In the genomic region with DNA sequence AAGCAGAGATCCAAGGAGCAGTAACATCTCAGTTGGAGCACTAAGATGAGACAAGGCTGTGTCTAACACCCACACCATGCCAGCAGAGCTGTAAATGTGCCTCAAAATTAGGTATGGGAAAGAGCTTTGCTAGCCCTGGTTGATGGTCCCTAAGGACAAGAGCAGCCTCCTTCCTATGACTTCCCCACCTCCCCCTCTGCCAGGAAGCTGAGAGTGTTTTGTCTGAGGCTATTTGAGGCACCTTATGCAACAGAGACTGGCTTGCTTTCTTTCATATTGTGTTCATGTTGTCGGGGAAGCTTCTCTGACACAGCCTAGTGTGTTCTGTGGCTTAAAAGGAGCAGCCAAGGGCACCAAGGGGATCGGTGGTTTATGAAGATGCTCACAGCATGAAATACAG, we compare ENCODE assay signal across 26 mouse cellular contexts.
A peak's percentile ranks its signal among the peaks of the same experiment; 100 is the strongest.
DNase-seq lines count a peak whose midpoint lies in the region; TF ChIP-seq lines count a peak whose summit lies in the region.
"Had no signal": no experiment of that assay in that cellular context is flagged by ENCODE, and none has a peak within 500 bp of the region (broad histone marks: within the 10 kb centered on the region; RNA-seq: fewer than 3 reads in every experiment).

No protein-coding gene starts in this region.

- H3K4me3 ChIP-seq in cortical plate, adult 2 months (ENCODE audit: insufficient read depth, low read length): no peak overlapping the region
- H3K4me3 ChIP-seq: embryonic facial prominence, embryonic 12.5 days; embryonic facial prominence, embryonic 15.5 days; heart, adult 2 months; heart, embryonic 10.5 days; heart, embryonic 13.5 days had no signal

- peaks cover 9% of the 10 kb centered on the region for H3K4me1 ChIP-seq in cortical plate, adult 2 months (ENCODE audit: control insufficient read depth, insufficient read depth, low read length)
- H3K4me1 ChIP-seq: embryonic facial prominence, embryonic 12.5 days; embryonic facial prominence, embryonic 15.5 days; heart, embryonic 10.5 days had no signal

- H3K27ac ChIP-seq in cortical plate, adult 2 months (ENCODE audit: insufficient read depth, low read length): 0 out of 2 replicates have a peak overlapping the region, but pooled peaks have one; percentile 30
- H3K27ac ChIP-seq: embryonic facial prominence, embryonic 12.5 days; embryonic facial prominence, embryonic 15.5 days; heart, adult 2 months; heart, embryonic 10.5 days; heart, embryonic 13.5 days; hindbrain, embryonic 14.5 days; hindbrain, postnatal 0 days had no signal

- peak; percentile 8 for DNase-seq in left cerebral cortex, adult 11 months (ENCODE audit: low spot score)
- DNase-seq in left cerebral cortex, postnatal 4 days: no peak
- peak; percentile 32 for DNase-seq in right cerebral cortex, adult 18-20 months
- no peak for DNase-seq in right cerebral cortex, postnatal 14 days
- DNase-seq in layer of hippocampus, adult 9-11 months: no peak
- DNase-seq in urinary bladder, postnatal 10 days (ENCODE audit: low spot score): no peak
- DNase-seq: adrenal gland, adult 2 months; adrenal gland, postnatal 14 days; B cell, adult 2 months; cerebellum, adult 11-12 months; cerebellum, adult 8-10 months; cerebellum, postnatal 10 days; cerebellum, postnatal 36 days; forebrain, postnatal 0 days; gastrocnemius, postnatal 10 days; gastrocnemius, postnatal 36 days; heart, adult 2 months; heart, postnatal 14 days; heart, postnatal 4 days had no signal

- no peak for TF ChIP-seq CTCF in cortical plate, adult 2 months (IDR thresholded peaks at IDR 0.05; ENCODE audit: extremely low read depth, insufficient read depth, low read length)

- intact Hi-C loops in left cerebral cortex, postnatal 4 days (cut with DNase I): no loop called here

- no peak for TF ChIP-seq POLR2A in cortical plate, adult 2 months (IDR thresholded peaks at IDR 0.05; ENCODE audit: extremely low read depth, insufficient read depth, low read length)

Comparison
In these comparisons a context has a peak if more than half of its experiments do, and no peak if none do; other contexts are left out.
1. DNase-seq: peak in left cerebral cortex, adult 11 months (single experiment) and right cerebral cortex, adult 18-20 months (single experiment); none in left cerebral cortex, postnatal 4 days (single experiment), right cerebral cortex, postnatal 14 days (single experiment), layer of hippocampus, adult 9-11 months (single experiment) and urinary bladder, postnatal 10 days (single experiment).